Mouse (Mus musculus) MEL (cell line): ENCODE data around the gene Tmem132c.

Experiments used
- MAX ChIP-seq: IDR thresholded peaks from 2 replicates; pipeline ENCODE4 v1.6.1; 2011; ENCODE audit warnings: low read length, improper control_type of control experiment
- SIN3A ChIP-seq: IDR thresholded peaks from 2 replicates; pipeline ENCODE4 v1.6.1; 2012; ENCODE audit warnings: low read length, improper control_type of control experiment, inconsistent platforms

DNA sequence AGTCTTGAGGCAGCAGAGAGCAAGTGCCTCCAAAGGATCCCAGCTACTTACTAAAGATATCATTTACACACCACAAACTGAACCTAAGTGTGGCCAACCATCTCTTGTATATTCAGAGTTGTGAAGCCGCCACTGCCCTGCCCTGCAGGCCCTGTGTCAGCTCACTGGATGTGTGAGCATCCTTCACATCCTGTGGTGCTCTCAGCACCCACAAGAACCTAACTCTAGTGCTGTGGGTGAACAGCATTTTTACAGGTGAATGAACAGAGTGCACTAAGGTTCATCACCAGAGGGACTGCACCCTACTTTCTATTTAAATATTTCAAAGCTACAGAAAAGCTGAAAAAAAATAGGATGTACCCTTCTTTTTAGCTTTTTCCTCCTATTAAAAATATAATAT is 370.3 kb downstream of the Tmem132c start:
- TF ChIP-seq MAX (no peak), SIN3A (no peak)
